Mouse (Mus musculus) hindbrain, embryonic 16.5 days (tissue): ENCODE measurements around the gene Stard10. TPM values are rescaled to one million over a fixed set of nuclear protein-coding genes. Genes with fewer than 3 reads are reported as not detected.
A peak's percentile ranks its signal among the peaks of the same experiment; 100 is the strongest.

Experiments
- ATAC-seq: fragments of 200-750 bp; cut with Nextera tagmentation; 2 replicates; pipeline ENCODE4 v1.8.0; 2017; ENCODE audit warnings: moderate TSS enrichment, moderate library complexity
- H3K27ac ChIP-seq: fragments of 300-500 bp; sonication (generic); 2 replicates; pipeline ENCODE4 v1.5.1; 2014; ENCODE audit warnings: low read depth, mild to moderate bottlenecking, control low read depth, low read length, moderate library complexity
- H3K27me3 ChIP-seq: fragments of 300-500 bp; sonication (generic); replicated peaks from 2 replicates; pipeline ENCODE4 v1.6.1; 2014; ENCODE audit warnings: low read length; ENCODE audit not compliant: control insufficient read depth, insufficient read depth
- H3K36me3 ChIP-seq: fragments of 300-500 bp; sonication (generic); 2 replicates; pipeline ENCODE4 v1.6.1; 2014; ENCODE audit warnings: mild to moderate bottlenecking, low read length, moderate library complexity, mixed read lengths; ENCODE audit not compliant: control insufficient read depth, insufficient read depth
- H3K4me1 ChIP-seq: fragments of 300-500 bp; sonication (generic); 2 replicates; pipeline ENCODE4 v1.6.1; 2014; ENCODE audit warnings: low read depth, low read length; ENCODE audit not compliant: control insufficient read depth, insufficient read depth
- H3K4me2 ChIP-seq: fragments of 300-500 bp; sonication (generic); 2 replicates; pipeline ENCODE4 v1.6.1; 2014; ENCODE audit warnings: mild to moderate bottlenecking, low read length, control low read depth, moderate library complexity
- H3K4me3 ChIP-seq: fragments of 300-500 bp; sonication (generic); 2 replicates; pipeline ENCODE4 v1.5.1; 2014; ENCODE audit warnings: mild to moderate bottlenecking, low read length, control low read depth, moderate library complexity
- H3K9ac ChIP-seq: fragments of 300-500 bp; sonication (generic); 2 replicates; pipeline ENCODE4 v1.6.1; 2014; ENCODE audit warnings: low read depth, mild to moderate bottlenecking, control low read depth, low read length, moderate library complexity
- H3K9me3 ChIP-seq: fragments of 300-500 bp; sonication (generic); 2 replicates; pipeline ENCODE4 v1.6.1; 2014; ENCODE audit warnings: mild to moderate bottlenecking, low read length, moderate library complexity; ENCODE audit not compliant: control insufficient read depth
- WGBS: fragments of 180-500 bp; shearing (Covaris S2); extraction: QIAGEN DNeasy Blood & Tissue Kit; methylation state at CpG from one replicate; pipeline ENCODE4 v1.1.7; 2014; 5-methylcytosine and 5-hydroxymethylcytosine counted together
- polyA plus RNA-seq: library from polyadenylated mRNA; unstranded; fragments of >200 nt; fragmentation: Nextera tagmentation; extraction: Ambion mirVana; gene quantifications from 2 replicates; pipeline ENCODE4 v1.2.1, GENCODE M21; 2015

Stard10 gene
- polyA plus RNA-seq, 1 experiment from 2014 or later = 11.9 TPM

GRCm38 (mm10) chr7:101348312-101348711 is 31.4 kb downstream of the Stard10 start:
- Histone ChIP-seq H3K4me1 (peaks cover 10% of the 10 kb centered on the region), H3K9ac (peak overlapping the region; percentile 66), H3K27ac (no peak overlapping the region), H3K4me2 (peak overlapping the region; percentile 97), H3K9me3 (no peaks in the 10 kb centered on the region), H3K27me3 (no peaks in the 10 kb centered on the region; the same call in none of the 2 replicates), H3K36me3 (no peaks in the 10 kb centered on the region), H3K4me3 (peak overlapping the region; percentile 62)
- WGBS = 5% methylated on average over 13 of the region's 13 CpGs
- ATAC-seq = 0 out of 2 replicates have a peak, but pooled peaks have one; percentile 1

- no peaks in the 10 kb centered on the region for H3K36me3 ChIP-seq
- peak overlapping the region; percentile 64 for H3K27ac ChIP-seq
- 51% methylated on average over 2 of the region's 2 CpGs for WGBS
- peak; percentile 84 for ATAC-seq
- no peaks in the 10 kb centered on the region for H3K9me3 ChIP-seq
- no peak overlapping the region; the same call in 1 of the 2 replicates for H3K4me2 ChIP-seq
- peaks cover 10% of the 10 kb centered on the region for H3K4me1 ChIP-seq
- no peak overlapping the region for H3K4me3 ChIP-seq
- H3K27me3 ChIP-seq = no peaks in the 10 kb centered on the region; the same call in none of the 2 replicates
- no peak overlapping the region for H3K9ac ChIP-seq
Measured at GRCm38 (mm10) chr7:101349861-101350260, 33.0 kb downstream of the Stard10 start.

- Histone ChIP-seq H3K9me3 (no peaks in the 10 kb centered on the region), H3K9ac (no peak overlapping the region), H3K36me3 (no peaks in the 10 kb centered on the region), H3K4me2 (no peak overlapping the region), H3K27ac (no peak overlapping the region), H3K4me1 (peaks cover 9% of the 10 kb centered on the region), H3K27me3 (no peaks in the 10 kb centered on the region; the same call in none of the 2 replicates), H3K4me3 (no peak overlapping the region)
- 83% methylated on average over 4 of the region's 4 CpGs for WGBS
- ATAC-seq = no peak
Measured at GRCm38 (mm10) chr7:101352404-101352803, 35.5 kb downstream of the Stard10 start.

GRCm38 (mm10) chr7:101354423-101354822 is 37.5 kb downstream of the Stard10 start:
- no peaks in the 10 kb centered on the region; the same call in 1 of the 2 replicates for H3K4me1 ChIP-seq
- H3K27ac ChIP-seq = no peak overlapping the region
- ATAC-seq = no peak
- no peak overlapping the region for H3K9ac ChIP-seq
- no peak overlapping the region for H3K4me3 ChIP-seq
- H3K27me3 ChIP-seq = no peaks in the 10 kb centered on the region; the same call in none of the 2 replicates
- no peaks in the 10 kb centered on the region for H3K9me3 ChIP-seq
- H3K36me3 ChIP-seq = no peaks in the 10 kb centered on the region
- no peak overlapping the region for H3K4me2 ChIP-seq
- WGBS = 79% methylated on average over 5 of the region's 5 CpGs

- Histone ChIP-seq H3K9ac (no peak overlapping the region), H3K9me3 (no peaks in the 10 kb centered on the region), H3K4me1 (no peaks in the 10 kb centered on the region), H3K4me2 (no peak overlapping the region), H3K27me3 (no peaks in the 10 kb centered on the region), H3K27ac (no peak overlapping the region), H3K36me3 (no peaks in the 10 kb centered on the region), H3K4me3 (no peak overlapping the region)
- WGBS = 90% methylated on average over 6 of the region's 6 CpGs
- ATAC-seq = no peak
Measured at GRCm38 (mm10) chr7:101355551-101356100, 38.7 kb downstream of the Stard10 start.

GRCm38 (mm10) chr7:101356868-101357267 is 40.0 kb downstream of the Stard10 start:
- Histone ChIP-seq H3K4me3 (no peak overlapping the region), H3K9me3 (no peaks in the 10 kb centered on the region), H3K27me3 (no peaks in the 10 kb centered on the region), H3K4me2 (no peak overlapping the region), H3K27ac (no peak overlapping the region), H3K36me3 (no peaks in the 10 kb centered on the region), H3K9ac (no peak overlapping the region), H3K4me1 (no peaks in the 10 kb centered on the region)
- no peak for ATAC-seq
- 78% methylated on average over 3 of the region's 3 CpGs for WGBS

- Histone ChIP-seq H3K27me3 (no peaks in the 10 kb centered on the region), H3K9me3 (no peaks in the 10 kb centered on the region), H3K9ac (no peak overlapping the region), H3K27ac (no peak overlapping the region), H3K4me3 (no peak overlapping the region), H3K36me3 (no peaks in the 10 kb centered on the region), H3K4me1 (no peaks in the 10 kb centered on the region), H3K4me2 (no peak overlapping the region)
- WGBS = 78% methylated on average over 3 of the region's 3 CpGs
- no peak for ATAC-seq
Measured at GRCm38 (mm10) chr7:101360406-101360805, 43.5 kb downstream of the Stard10 start.

GRCm38 (mm10) chr7:101361021-101361420 is 44.1 kb downstream of the Stard10 start:
- ATAC-seq = no peak
- Histone ChIP-seq H3K9me3 (no peaks in the 10 kb centered on the region), H3K27ac (no peak overlapping the region), H3K4me1 (no peaks in the 10 kb centered on the region), H3K4me3 (no peak overlapping the region), H3K9ac (no peak overlapping the region), H3K36me3 (no peaks in the 10 kb centered on the region), H3K4me2 (no peak overlapping the region), H3K27me3 (no peaks in the 10 kb centered on the region)
- 87% methylated on average over 4 of the region's 4 CpGs for WGBS

- 69% methylated on average over 4 of the region's 4 CpGs for WGBS
- Histone ChIP-seq H3K4me2 (no peak overlapping the region), H3K36me3 (no peaks in the 10 kb centered on the region), H3K27ac (no peak overlapping the region), H3K9me3 (no peaks in the 10 kb centered on the region), H3K4me3 (no peak overlapping the region), H3K9ac (no peak overlapping the region), H3K27me3 (no peaks in the 10 kb centered on the region), H3K4me1 (no peaks in the 10 kb centered on the region)
- no peak for ATAC-seq
Measured at GRCm38 (mm10) chr7:101361767-101362166, 44.9 kb downstream of the Stard10 start.
